Mouse (Mus musculus) embryonic facial prominence, embryonic 11.5 days (tissue): Measurements from ENCODE around the gene Hs6st3. TPM values are rescaled to one million over a fixed set of nuclear protein-coding genes. Genes with fewer than 3 reads are reported as not detected.

Source experiments
- ATAC-seq: fragments of 200-750 bp; cut with Nextera tagmentation; replicated peaks from 2 replicates; pipeline ENCODE4 v1.8.0; 2017; ENCODE audit warnings: low read depth; ENCODE audit not compliant: insufficient number of reproducible peaks, low FRiP score, low TSS enrichment
- DNase-seq: peaks from one replicate; pipeline ENCODE4 v3.0.0-alpha.2; 2015; ENCODE audit warnings: low spot score
- H3K27ac ChIP-seq: fragments of 300-500 bp; sonication (generic); replicated peaks from 2 replicates; pipeline ENCODE4 v1.5.1; 2014; ENCODE audit warnings: mild to moderate bottlenecking, low read depth, low read length, control low read depth
- H3K27me3 ChIP-seq: fragments of 300-500 bp; sonication (generic); 2 replicates; pipeline ENCODE4 v1.6.1; 2014; ENCODE audit warnings: mild to moderate bottlenecking, low read length, moderate library complexity, mixed read lengths; ENCODE audit not compliant: control insufficient read depth, insufficient read depth
- H3K36me3 ChIP-seq: fragments of 300-500 bp; sonication (generic); replicated peaks from 2 replicates; pipeline ENCODE4 v1.6.1; 2014; ENCODE audit warnings: low read depth, mild to moderate bottlenecking, low read length, moderate library complexity, mixed read lengths; ENCODE audit not compliant: control insufficient read depth, insufficient read depth
- H3K4me1 ChIP-seq: fragments of 300-500 bp; sonication (generic); 2 replicates; pipeline ENCODE4 v1.6.1; 2014; ENCODE audit warnings: low read length, mixed read lengths; ENCODE audit not compliant: control insufficient read depth, insufficient read depth
- H3K4me2 ChIP-seq: fragments of 300-500 bp; sonication (generic); 2 replicates; pipeline ENCODE4 v1.6.1; 2014; ENCODE audit warnings: low read depth, mild to moderate bottlenecking, control low read depth, low read length, moderate library complexity
- H3K4me3 ChIP-seq: fragments of 300-500 bp; sonication (generic); 2 replicates; pipeline ENCODE4 v1.5.1; 2014; ENCODE audit warnings: low read depth, low read length, control low read depth
- H3K9ac ChIP-seq: fragments of 300-500 bp; sonication (generic); replicated peaks from 2 replicates; pipeline ENCODE4 v1.6.1; 2014; ENCODE audit warnings: mild to moderate bottlenecking, control low read depth, low read length
- H3K9me3 ChIP-seq: fragments of 300-500 bp; sonication (generic); replicated peaks from 2 replicates; pipeline ENCODE4 v1.6.1; 2016; ENCODE audit warnings: mild to moderate bottlenecking, low read length, inconsistent platforms, mixed read lengths; ENCODE audit not compliant: control insufficient read depth
- WGBS: fragments of 180-500 bp; shearing (Covaris S2); extraction: QIAGEN DNeasy Blood & Tissue Kit; methylation state at CpG from one replicate; pipeline ENCODE4 v1.1.7; 2014; 5-methylcytosine and 5-hydroxymethylcytosine counted together
- polyA plus RNA-seq: library from polyadenylated mRNA; unstranded; fragments of >200 nt; fragmentation: Nextera tagmentation; extraction: Ambion mirVana; gene quantifications from 2 replicates; pipeline ENCODE4 v1.2.1, GENCODE M21; 2014

The Hs6st3 gene
- polyA plus RNA-seq, 1 experiment from 2014 or later: 0.24 TPM

GRCm38 (mm10) chr14:119294071-119294470 is 155.9 kb downstream of the Hs6st3 start:
- no peak overlapping the region for H3K9ac ChIP-seq
- H3K27me3 ChIP-seq: no peaks in the 10 kb centered on the region
- no peak overlapping the region for H3K4me3 ChIP-seq
- WGBS: 81% methylated on average over 6 of the region's 6 CpGs
- no peaks in the 10 kb centered on the region for H3K4me1 ChIP-seq
- H3K9me3 ChIP-seq: no peaks in the 10 kb centered on the region
- H3K4me2 ChIP-seq: no peak overlapping the region
- ATAC-seq (no peak), DNase-seq (no peak)
- H3K36me3 ChIP-seq: no peaks in the 10 kb centered on the region
- no peak overlapping the region for H3K27ac ChIP-seq

DNA sequence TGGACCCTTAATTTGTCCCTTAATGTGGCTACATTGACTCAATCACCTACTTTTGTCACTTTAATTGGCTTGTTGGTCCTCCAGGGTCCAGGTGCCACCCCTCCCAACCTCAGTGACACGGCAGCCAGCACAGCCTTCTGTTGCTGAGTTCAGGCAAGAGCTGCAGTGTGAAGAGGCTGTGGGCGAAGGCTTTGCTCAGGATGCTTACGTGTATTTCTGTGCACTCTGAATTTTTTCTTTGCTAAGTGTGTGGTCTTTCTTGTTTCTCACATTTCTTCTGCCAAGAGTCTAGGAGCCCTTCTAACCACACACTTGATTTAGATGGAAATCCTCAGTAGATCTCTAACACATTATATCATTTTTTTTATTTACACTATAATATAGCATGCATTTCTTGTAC is 168.3 kb downstream of the Hs6st3 start:
- no peak overlapping the region for H3K4me2 ChIP-seq
- 70% methylated on average over 3 of the region's 3 CpGs for WGBS
- H3K9ac ChIP-seq: no peak overlapping the region
- H3K4me3 ChIP-seq: no peak overlapping the region
- no peaks in the 10 kb centered on the region for H3K36me3 ChIP-seq
- ATAC-seq: no peak
- H3K27ac ChIP-seq: no peak overlapping the region
- no peaks in the 10 kb centered on the region for H3K27me3 ChIP-seq
- no peak for DNase-seq
- no peaks in the 10 kb centered on the region for H3K9me3 ChIP-seq
- H3K4me1 ChIP-seq: no peaks in the 10 kb centered on the region

DNA sequence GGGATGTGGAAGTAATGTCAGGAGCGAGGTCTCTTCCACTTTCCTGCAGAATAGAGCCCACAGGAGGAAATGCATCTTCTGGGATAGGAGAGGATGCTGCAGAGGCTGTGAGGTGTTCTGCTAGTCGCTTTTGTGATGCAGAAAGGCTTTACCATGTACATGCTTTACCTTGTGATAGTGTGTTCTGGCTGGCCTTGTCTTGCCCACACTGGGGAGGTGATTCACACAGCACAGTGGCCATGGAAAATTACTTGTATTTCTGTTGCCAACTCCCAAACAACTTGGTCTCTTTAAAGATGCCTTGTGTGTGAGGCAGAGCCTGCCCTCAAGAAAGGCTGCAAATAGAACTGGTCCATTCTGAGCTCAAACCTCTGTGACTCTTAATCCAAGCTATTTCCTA is 180.2 kb downstream of the Hs6st3 start:
- Histone ChIP-seq H3K9me3 (no peaks in the 10 kb centered on the region), H3K4me3 (no peak overlapping the region), H3K27me3 (no peaks in the 10 kb centered on the region), H3K27ac (no peak overlapping the region), H3K4me1 (no peaks in the 10 kb centered on the region), H3K9ac (no peak overlapping the region), H3K4me2 (no peak overlapping the region), H3K36me3 (no peaks in the 10 kb centered on the region)
- no peak for DNase-seq
- no peak for ATAC-seq
- WGBS: 86% methylated on average over 2 of the region's 2 CpGs

DNA sequence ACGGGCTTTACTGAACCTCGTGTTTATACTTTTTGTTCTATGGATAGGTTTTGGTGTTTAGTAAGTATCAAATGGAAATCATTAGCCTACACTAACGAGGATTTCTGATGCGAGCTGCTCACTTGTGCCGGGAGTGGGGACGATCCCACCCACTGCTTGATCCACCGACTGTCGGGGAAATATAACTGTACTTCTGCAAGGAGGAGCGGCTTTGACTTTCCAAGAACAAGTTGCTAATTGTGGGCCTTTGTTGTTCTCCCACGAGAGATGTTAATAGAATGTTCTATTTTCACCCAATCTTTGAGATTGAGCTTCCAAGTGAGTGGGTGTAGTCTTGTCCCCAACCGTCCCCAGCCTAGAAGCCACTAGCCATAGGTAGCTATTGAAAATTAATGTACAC is 209.1 kb downstream of the Hs6st3 start:
- ATAC-seq (no peak), DNase-seq (no peak)
- Histone ChIP-seq H3K4me2 (no peak overlapping the region), H3K4me1 (no peaks in the 10 kb centered on the region), H3K9ac (no peak overlapping the region), H3K9me3 (no peaks in the 10 kb centered on the region), H3K36me3 (no peaks in the 10 kb centered on the region), H3K27me3 (no peaks in the 10 kb centered on the region), H3K27ac (no peak overlapping the region), H3K4me3 (no peak overlapping the region)
- WGBS: 80% methylated on average over 11 of the region's 11 CpGs

- H3K4me1 ChIP-seq: no peaks in the 10 kb centered on the region
These were observed 223.3 kb downstream of the Hs6st3 start for GRCm38 (mm10) chr14:119361414-119361813.

DNA sequence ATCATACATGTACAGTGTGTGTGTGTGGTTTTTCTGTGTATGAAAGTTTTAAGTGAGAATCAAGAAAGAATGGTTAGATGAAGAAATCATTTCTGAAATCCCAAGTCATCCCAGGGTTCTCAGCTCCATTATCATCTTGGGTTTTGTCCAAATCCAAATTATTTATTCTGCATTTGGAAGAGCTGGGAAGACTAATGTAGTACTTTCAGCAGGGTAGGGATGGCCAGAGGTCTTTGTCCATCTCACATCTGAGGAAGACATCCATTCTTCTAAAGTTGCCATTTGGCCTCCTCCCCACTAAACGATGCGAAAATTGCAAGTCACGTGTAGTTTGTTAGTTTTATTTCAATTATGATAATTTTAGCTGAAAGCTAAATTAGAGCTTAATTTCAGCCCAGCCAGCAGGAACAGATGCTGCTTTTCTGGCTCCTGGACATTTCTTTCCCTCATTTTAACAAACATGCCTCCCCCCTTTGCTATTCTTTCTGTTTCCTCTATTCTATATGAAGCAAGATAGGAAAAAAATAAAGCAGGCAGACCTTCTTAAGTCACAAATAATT is 229.8 kb downstream of the Hs6st3 start:
- no peak for ATAC-seq
- 68% methylated on average over 3 of the region's 3 CpGs for WGBS
- H3K4me1 ChIP-seq: no peaks in the 10 kb centered on the region

More at GRCm38 (mm10) chr14:119361414-119361813, 223.3 kb downstream of the Hs6st3 start:
- Histone ChIP-seq H3K9ac (no peak overlapping the region), H3K36me3 (no peaks in the 10 kb centered on the region), H3K4me3 (no peak overlapping the region), H3K4me2 (no peak overlapping the region), H3K9me3 (no peaks in the 10 kb centered on the region), H3K27me3 (no peaks in the 10 kb centered on the region), H3K27ac (no peak overlapping the region)
- WGBS: 94% methylated on average over 4 of the region's 4 CpGs
- ATAC-seq (no peak), DNase-seq (no peak)

DNA sequence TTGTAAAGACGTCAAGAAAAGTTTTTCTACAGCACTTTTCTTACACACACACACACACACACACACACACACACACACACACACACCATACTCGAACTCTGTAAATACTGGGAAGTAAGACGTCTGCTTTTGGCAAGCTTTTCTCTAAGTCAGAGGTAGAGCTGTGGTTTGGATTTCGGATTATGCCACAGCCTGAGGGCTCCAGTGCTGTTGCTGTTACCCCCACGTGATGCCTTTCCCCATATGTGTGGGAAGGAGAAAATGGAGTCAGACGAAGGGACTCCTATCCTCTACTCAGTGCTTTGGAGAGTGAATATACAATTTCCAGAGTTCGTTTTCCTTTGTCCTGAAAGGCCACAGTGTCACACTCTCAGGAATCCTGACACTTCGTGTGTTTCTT is 231.1 kb downstream of the Hs6st3 start:
- no peaks in the 10 kb centered on the region for H3K27me3 ChIP-seq
- H3K4me3 ChIP-seq: no peak overlapping the region
- no peaks in the 10 kb centered on the region for H3K9me3 ChIP-seq
- H3K4me2 ChIP-seq: no peak overlapping the region
- no peaks in the 10 kb centered on the region for H3K36me3 ChIP-seq
- DNase-seq (no peak), ATAC-seq (no peak)
- WGBS: 66% methylated on average over 8 of the region's 8 CpGs
- H3K27ac ChIP-seq: no peak overlapping the region
- H3K9ac ChIP-seq: no peak overlapping the region
- H3K4me1 ChIP-seq: no peaks in the 10 kb centered on the region

More for the DNA sequence above, 229.8 kb downstream of the Hs6st3 start:
- Histone ChIP-seq H3K9me3 (no peaks in the 10 kb centered on the region), H3K36me3 (no peaks in the 10 kb centered on the region), H3K9ac (no peak overlapping the region), H3K4me3 (no peak overlapping the region), H3K27ac (no peak overlapping the region), H3K4me2 (no peak overlapping the region), H3K27me3 (no peaks in the 10 kb centered on the region)
- no peak for DNase-seq

GRCm38 (mm10) chr14:119370013-119370412 is 231.9 kb downstream of the Hs6st3 start:
- ATAC-seq (no peak), DNase-seq (no peak)
- Histone ChIP-seq H3K36me3 (no peaks in the 10 kb centered on the region), H3K4me1 (no peaks in the 10 kb centered on the region), H3K9ac (no peak overlapping the region), H3K9me3 (no peaks in the 10 kb centered on the region), H3K4me2 (no peak overlapping the region), H3K27ac (no peak overlapping the region), H3K27me3 (no peaks in the 10 kb centered on the region), H3K4me3 (no peak overlapping the region)
- 87% methylated on average over 7 of the region's 7 CpGs for WGBS
